Mouse (Mus musculus): ENCODE measurements at regions not wholly inside any gene's neighbourhood (a gene's known extent, or its start where the extent isn't known, plus 50 kb on each side); places are given as distances from the start of the nearest gene placed in this dataset.
"Not testable (repeated sequence)": the region's sequence is repeated elsewhere in the genome, so short reads cannot be mapped to it uniquely, and the experiment has no call there.

DNA sequence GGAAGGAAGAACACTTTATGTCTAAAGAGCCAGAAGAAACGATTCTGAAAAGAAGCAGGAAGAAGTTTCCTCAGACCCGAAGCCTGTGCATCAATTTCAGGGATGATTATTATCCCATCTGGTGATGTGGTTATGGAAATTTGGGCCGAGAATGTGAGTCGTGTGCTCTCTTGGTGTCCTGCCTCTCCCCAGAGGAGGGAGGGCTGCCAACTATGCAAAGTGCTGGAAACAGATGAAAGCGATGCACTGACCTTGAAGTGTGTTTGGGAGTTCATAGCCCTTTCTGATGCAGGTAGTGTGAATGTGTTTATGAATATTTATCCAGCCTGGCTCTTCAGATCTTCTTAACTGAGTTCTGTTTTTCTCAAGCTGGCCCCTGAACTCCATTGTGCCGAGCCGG is 59.8 kb upstream of the Emcn start:
- H3K9me3 ChIP-seq (ENCODE audit: control insufficient read depth, low read length), result no peaks in the 10 kb centered on the region
- H3K27me3 ChIP-seq (ENCODE audit: control insufficient read depth, insufficient read depth, low read length), result no peaks in the 10 kb centered on the region
- H3K27ac ChIP-seq (ENCODE audit: low read depth, low read length), result no peak overlapping the region
- no peak overlapping the region for H3K4me2 ChIP-seq (ENCODE audit: low read depth, low read length, severe bottlenecking)
- H3K4me1 ChIP-seq (replicated peaks; ENCODE audit: control insufficient read depth, insufficient read depth, low read length), result no peaks in the 10 kb centered on the region
- no peak overlapping the region for H3K4me3 ChIP-seq (ENCODE audit: low read depth, low read length)
- DNase-seq (ENCODE audit: low spot score), result no peak
- 93% methylated on average over 7 of the region's 7 CpGs for WGBS
- no peak for ATAC-seq (replicated peaks; ENCODE audit: low FRiP score)
- no peak overlapping the region for H3K9ac ChIP-seq (ENCODE audit: low read length)
- no peaks in the 10 kb centered on the region for H3K36me3 ChIP-seq (ENCODE audit: control insufficient read depth, insufficient read depth, low read length)

DNA sequence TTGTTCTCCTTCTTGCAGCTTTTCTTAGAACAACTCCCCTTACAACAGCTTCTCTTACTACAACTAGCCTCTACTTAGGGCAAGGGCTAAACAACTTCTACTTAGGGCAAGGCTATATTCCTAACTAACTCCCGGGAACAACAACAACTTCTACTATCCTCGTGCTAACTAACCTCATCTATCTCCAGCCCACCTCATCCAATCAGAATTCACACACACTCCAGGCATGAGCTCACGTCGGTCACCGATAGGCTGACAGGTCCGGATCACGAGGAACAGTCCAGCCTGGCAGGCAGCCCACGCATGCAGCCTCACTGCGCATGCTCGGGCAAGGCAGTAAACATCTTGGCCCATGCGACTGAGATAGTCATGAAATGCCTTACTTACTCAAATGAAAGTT is 53.3 kb upstream of the Emcn start:
- ATAC-seq (replicated peaks; ENCODE audit: low FRiP score); H3K4me1 ChIP-seq (replicated peaks; ENCODE audit: control insufficient read depth, insufficient read depth, low read length); H3K36me3 ChIP-seq (ENCODE audit: control insufficient read depth, insufficient read depth, low read length); H3K9me3 ChIP-seq (ENCODE audit: control insufficient read depth, low read length); H3K4me3 ChIP-seq (ENCODE audit: low read depth, low read length); H3K27me3 ChIP-seq (ENCODE audit: control insufficient read depth, insufficient read depth, low read length); H3K4me2 ChIP-seq (ENCODE audit: low read depth, low read length, severe bottlenecking); H3K27ac ChIP-seq (ENCODE audit: low read depth, low read length); DNase-seq (ENCODE audit: low spot score); H3K9ac ChIP-seq (ENCODE audit: low read length): not testable (repeated sequence)
- WGBS, result 95% methylated on average over 11 of the region's 11 CpGs

DNA sequence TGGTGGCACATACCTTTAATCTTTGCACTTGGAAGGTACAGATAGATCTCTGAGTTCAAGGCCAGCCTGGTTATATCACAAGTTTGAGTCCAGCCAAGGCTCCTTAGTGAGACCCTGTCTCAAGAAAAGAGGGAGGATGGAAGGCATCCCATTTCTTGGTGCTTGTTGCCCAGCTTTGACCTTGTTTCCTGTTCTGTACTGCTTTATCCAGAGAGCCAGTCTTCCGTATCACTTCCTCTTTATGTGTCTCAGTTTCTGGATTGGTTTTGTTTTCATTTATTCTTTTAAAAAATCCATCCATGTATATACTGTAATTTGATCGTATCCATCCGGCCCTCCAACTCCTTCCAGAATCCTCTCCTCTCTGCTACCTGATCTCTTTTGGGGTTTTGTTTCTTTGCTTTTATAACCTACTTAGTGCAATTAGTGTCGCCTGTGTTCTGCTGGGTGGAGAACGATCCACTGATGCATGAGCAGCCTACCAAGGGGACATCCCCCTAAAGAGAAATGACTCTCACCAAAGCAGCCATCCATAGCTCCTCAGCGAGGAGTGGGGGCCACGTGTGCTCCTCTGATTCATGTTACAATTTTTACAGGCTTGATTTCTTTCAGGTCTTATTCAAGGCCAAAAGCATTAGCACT is 52.4 kb upstream of the Emcn start:
- Histone ChIP-seq H3K36me3 (ENCODE audit: control insufficient read depth, insufficient read depth, low read length) (no peaks in the 10 kb centered on the region), H3K27ac (ENCODE audit: low read depth, low read length) (no peak overlapping the region), H3K9ac (ENCODE audit: low read length) (no peak overlapping the region), H3K4me2 (ENCODE audit: low read depth, low read length, severe bottlenecking) (no peak overlapping the region), H3K27me3 (ENCODE audit: control insufficient read depth, insufficient read depth, low read length) (no peaks in the 10 kb centered on the region), H3K4me1 (replicated peaks; ENCODE audit: control insufficient read depth, insufficient read depth, low read length) (no peaks in the 10 kb centered on the region), H3K9me3 (ENCODE audit: control insufficient read depth, low read length) (no peaks in the 10 kb centered on the region), H3K4me3 (ENCODE audit: low read depth, low read length) (no peak overlapping the region)
- ATAC-seq (replicated peaks; ENCODE audit: low FRiP score) (no peak), DNase-seq (ENCODE audit: low spot score) (no peak)
- 79% methylated on average over 7 of the region's 7 CpGs for WGBS

DNA sequence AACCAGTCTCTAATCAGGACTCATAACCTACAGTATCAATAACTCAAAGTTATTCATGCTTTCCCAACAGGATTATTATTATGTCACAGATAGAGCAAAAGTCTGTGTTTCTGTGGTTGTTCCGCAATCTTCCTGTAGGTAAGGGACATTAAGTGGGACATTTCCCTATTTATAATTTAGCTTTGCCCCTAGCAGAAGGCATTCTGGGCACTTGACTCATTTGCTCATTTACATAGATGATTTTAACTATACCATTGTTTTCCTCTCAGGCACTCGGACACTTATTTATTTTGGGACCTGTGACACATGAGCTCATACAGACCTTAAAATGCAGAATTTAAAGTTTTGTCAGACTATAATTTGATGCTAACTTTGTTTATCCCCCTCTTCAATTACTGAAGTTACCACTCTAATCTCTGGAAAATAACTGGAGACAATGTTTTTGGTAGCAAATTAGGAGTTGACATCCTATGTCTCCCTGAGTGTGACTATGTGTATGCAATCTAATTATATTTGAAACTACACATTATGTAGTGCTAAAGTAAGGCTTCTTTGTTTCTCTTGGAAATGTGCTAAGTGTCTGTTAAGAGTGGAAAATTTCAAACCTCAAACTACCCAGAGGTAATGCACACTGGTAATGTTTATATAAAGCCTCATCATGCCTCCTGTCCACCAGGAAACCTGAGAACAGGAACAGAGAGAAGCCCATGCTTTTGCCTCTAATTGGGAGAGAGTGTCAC is 51.8 kb upstream of the Emcn start:
- H3K36me3 ChIP-seq (ENCODE audit: control insufficient read depth, insufficient read depth, low read length), result no peaks in the 10 kb centered on the region
- H3K9ac ChIP-seq (ENCODE audit: low read length), result no peak overlapping the region
- WGBS, result 83% methylated on average over 2 of the region's 2 CpGs
- no peak overlapping the region for H3K4me2 ChIP-seq (ENCODE audit: low read depth, low read length, severe bottlenecking)
- H3K27me3 ChIP-seq (ENCODE audit: control insufficient read depth, insufficient read depth, low read length), result no peaks in the 10 kb centered on the region
- ATAC-seq (replicated peaks; ENCODE audit: low FRiP score) (no peak), DNase-seq (ENCODE audit: low spot score) (no peak)
- H3K27ac ChIP-seq (ENCODE audit: low read depth, low read length), result no peak overlapping the region
- no peak overlapping the region for H3K4me3 ChIP-seq (ENCODE audit: low read depth, low read length)
- H3K9me3 ChIP-seq (ENCODE audit: control insufficient read depth, low read length), result no peaks in the 10 kb centered on the region
- no peaks in the 10 kb centered on the region for H3K4me1 ChIP-seq (replicated peaks; ENCODE audit: control insufficient read depth, insufficient read depth, low read length)

DNA sequence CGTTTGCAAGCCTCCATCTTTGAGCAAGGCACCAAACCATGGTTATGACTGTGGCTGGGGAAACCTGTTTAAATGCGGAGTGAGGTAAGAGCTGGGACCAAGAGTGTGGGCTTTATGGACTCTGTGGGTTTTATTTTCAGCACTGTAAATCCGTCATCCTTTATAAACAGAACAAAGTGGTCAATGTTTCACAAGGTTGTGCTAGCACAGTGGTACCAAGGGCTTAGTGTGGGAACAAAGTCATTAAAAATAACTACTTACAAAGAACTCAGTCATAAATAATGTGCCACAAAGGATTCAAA is 51.2 kb upstream of the Emcn start:
- DNase-seq (ENCODE audit: low spot score) (no peak), ATAC-seq (replicated peaks; ENCODE audit: low FRiP score) (no peak)
- H3K4me3 ChIP-seq (ENCODE audit: low read depth, low read length), result no peak overlapping the region
- H3K9me3 ChIP-seq (ENCODE audit: control insufficient read depth, low read length), result no peaks in the 10 kb centered on the region
- H3K36me3 ChIP-seq (ENCODE audit: control insufficient read depth, insufficient read depth, low read length), result no peaks in the 10 kb centered on the region
- no peak overlapping the region for H3K4me2 ChIP-seq (ENCODE audit: low read depth, low read length, severe bottlenecking)
- 74% methylated on average over 3 of the region's 3 CpGs for WGBS
- no peak overlapping the region for H3K27ac ChIP-seq (ENCODE audit: low read depth, low read length)
- no peaks in the 10 kb centered on the region for H3K27me3 ChIP-seq (ENCODE audit: control insufficient read depth, insufficient read depth, low read length)
- no peak overlapping the region for H3K9ac ChIP-seq (ENCODE audit: low read length)
- H3K4me1 ChIP-seq (replicated peaks; ENCODE audit: control insufficient read depth, insufficient read depth, low read length), result no peaks in the 10 kb centered on the region

All from forebrain, embryonic 11.5 days (tissue).